ENCODE assay signal across 8 mouse cellular contexts in genomic region chr5:43235186-43235785, GRCm38 (mm10). TPM values are rescaled to one million over a fixed set of nuclear protein-coding genes. Genes with fewer than 3 reads are reported as not detected.
A peak's percentile ranks its signal among the peaks of the same experiment; 100 is the strongest.
DNase-seq lines count a peak whose midpoint lies in the region; ATAC-seq and TF ChIP-seq lines count a peak whose summit lies in the region.

No protein-coding gene starts in this region.

- H3K27me3 ChIP-seq in limb, embryonic 13.5 days: peaks cover 13% of the 10 kb centered on the region
- H3K27me3 ChIP-seq in midbrain, embryonic 12.5 days: no peaks in the 10 kb centered on the region

- peak; percentile 4 for DNase-seq in retina, postnatal 7 days (ENCODE audit: low read depth, low spot score)
- no peak for DNase-seq in retina, embryonic 14.5 days (ENCODE audit: low spot score)
- DNase-seq in forelimb bud, embryonic 11.5 days (ENCODE audit: low read depth, low spot score): peak; percentile 19
- DNase-seq in induced T-regulatory cell, adult 2 months (ENCODE audit: low read depth): peak; percentile 63
- peak; percentile 22 for DNase-seq in urinary bladder, postnatal 14 days (ENCODE audit: low spot score)

- H3K36me3 ChIP-seq in limb, embryonic 13.5 days: no peaks in the 10 kb centered on the region
- no peaks in the 10 kb centered on the region for H3K36me3 ChIP-seq in midbrain, embryonic 12.5 days

- peak overlapping the region; percentile 99 for H3K27ac ChIP-seq in bone marrow macrophage, adult 2 months (ENCODE audit: insufficient read depth, low read depth, low read length)
- 0 out of 2 replicates have a peak overlapping the region, but pooled peaks have one; percentile 92 for H3K27ac ChIP-seq in limb, embryonic 13.5 days
- peak overlapping the region; percentile 99 for H3K27ac ChIP-seq in midbrain, embryonic 12.5 days (replicated peaks)

- peak overlapping the region; percentile 90 for H3K9ac ChIP-seq in limb, embryonic 13.5 days
- H3K9ac ChIP-seq in midbrain, embryonic 12.5 days (replicated peaks): peak overlapping the region; percentile 96

- no peak for ATAC-seq in limb, embryonic 13.5 days (ENCODE audit: low FRiP score, low read depth)
- 0 out of 2 replicates have a peak, but pooled peaks have one; percentile 0 for ATAC-seq in midbrain, embryonic 12.5 days (ENCODE audit: low FRiP score, low read depth)

- H3K9me3 ChIP-seq in limb, embryonic 13.5 days: no peaks in the 10 kb centered on the region
- H3K9me3 ChIP-seq in midbrain, embryonic 12.5 days: no peaks in the 10 kb centered on the region

- H3K4me3 ChIP-seq in bone marrow macrophage, adult 2 months (ENCODE audit: insufficient read depth, low read length): peak overlapping the region; percentile 92
- H3K4me3 ChIP-seq in limb, embryonic 13.5 days: peak overlapping the region; percentile 91
- H3K4me3 ChIP-seq in midbrain, embryonic 12.5 days: peak overlapping the region; percentile 94

- no peak for TF ChIP-seq POLR2A in bone marrow macrophage, adult 2 months (IDR thresholded peaks at IDR 0.05; ENCODE audit: borderline replicate concordance, low read depth, low read length)

- WGBS in limb, embryonic 13.5 days: 2% methylated on average over 25 of the region's 27 CpGs
- 3% methylated on average over 27 of the region's 27 CpGs for WGBS in midbrain, embryonic 12.5 days

- H3K4me1 ChIP-seq in bone marrow macrophage, adult 2 months (ENCODE audit: control insufficient read depth, insufficient read depth, low read length): peaks cover 12% of the 10 kb centered on the region
- H3K4me1 ChIP-seq in limb, embryonic 13.5 days: peaks cover 8% of the 10 kb centered on the region
- peaks cover 10% of the 10 kb centered on the region; the same call in 1 of the 2 replicates for H3K4me1 ChIP-seq in midbrain, embryonic 12.5 days

- no peak for TF ChIP-seq CTCF in bone marrow macrophage, adult 2 months (IDR thresholded peaks at IDR 0.05; ENCODE audit: low read depth, low read length)

- peak overlapping the region; percentile 98 for H3K4me2 ChIP-seq in limb, embryonic 13.5 days (replicated peaks)
- peak overlapping the region; percentile 80 for H3K4me2 ChIP-seq in midbrain, embryonic 12.5 days (replicated peaks)

RNA-seq across cellular contexts. Expression of gene Cpeb2, which starts 2.3 kb away (rescaled TPM):
- 18.0 and 24.0 TPM in 2 replicates for polyA plus RNA-seq in bone marrow macrophage, adult 2 months (2012; ENCODE audit: insufficient read depth, insufficient read length, missing spikeins)
- 1.7 and 2.7 TPM in 2 replicates for polyA plus RNA-seq in limb, embryonic 13.5 days (2015; fragmentation: Nextera tagmentation; extraction: Ambion mirVana)
- polyA plus RNA-seq in midbrain, embryonic 12.5 days (2016; fragmentation: Nextera tagmentation; extraction: Ambion mirVana): 9.5 and 9.8 TPM in 2 replicates
